Mouse (Mus musculus) kidney, postnatal 0 days (tissue): ENCODE results near the gene Ggt1. TPM values are rescaled to one million over a fixed set of nuclear protein-coding genes. Genes with fewer than 3 reads are reported as not detected.

ENCODE experiments used
- ATAC-seq: fragments of 200-750 bp; cut with Nextera tagmentation; replicated peaks from 2 replicates; pipeline ENCODE4 v1.8.0; 2017; ENCODE audit warnings: low read depth, moderate number of reproducible peaks, moderate TSS enrichment, moderate library complexity; ENCODE audit not compliant: low FRiP score
- DNase-seq: peaks from one replicate; pipeline ENCODE4 v3.0.0-alpha.2; 2016; ENCODE audit warnings: low spot score
- H3K27ac ChIP-seq: fragments of 300-500 bp; sonication (generic); 2 replicates; pipeline ENCODE4 v1.5.1; 2014; ENCODE audit warnings: mild to moderate bottlenecking
- H3K27me3 ChIP-seq: fragments of 300-500 bp; sonication (generic); 2 replicates; pipeline ENCODE4 v1.6.1; 2014; ENCODE audit warnings: low read length, mixed read lengths; ENCODE audit not compliant: insufficient read depth
- H3K36me3 ChIP-seq: fragments of 300-500 bp; sonication (generic); 2 replicates; pipeline ENCODE4 v1.6.1; 2014; ENCODE audit warnings: low read length, mixed read lengths; ENCODE audit not compliant: insufficient read depth
- H3K4me1 ChIP-seq: fragments of 300-500 bp; sonication (generic); replicated peaks from 2 replicates; pipeline ENCODE4 v1.6.1; 2014; ENCODE audit warnings: antibody characterized with exemption, low read length, mixed read lengths; ENCODE audit not compliant: insufficient read depth
- H3K4me2 ChIP-seq: fragments of 300-500 bp; sonication (generic); 2 replicates; pipeline ENCODE4 v1.6.1; 2014; ENCODE audit warnings: mild to moderate bottlenecking, low read length, moderate library complexity, mixed read lengths
- H3K4me3 ChIP-seq: fragments of 300-500 bp; sonication (generic); replicated peaks from 2 replicates; pipeline ENCODE4 v1.5.1; 2014; ENCODE audit warnings: low read depth, low read length
- H3K9ac ChIP-seq: fragments of 300-500 bp; sonication (generic); 2 replicates; pipeline ENCODE4 v1.6.1; 2014; ENCODE audit warnings: low read depth, low read length
- H3K9me3 ChIP-seq: fragments of 300-500 bp; sonication (generic); replicated peaks from 2 replicates; pipeline ENCODE4 v1.6.1; 2016; ENCODE audit warnings: low read length, inconsistent platforms, mixed read lengths
- CTCF ChIP-seq: IDR thresholded peaks from 2 replicates; pipeline ENCODE4 v1.5.1; 2016; ENCODE audit warnings: antibody characterized with exemption, low read depth, mild to moderate bottlenecking, moderate library complexity
- WGBS: fragments of 180-500 bp; shearing (Covaris S2); extraction: QIAGEN DNeasy Blood & Tissue Kit; methylation state at CpG from one replicate; pipeline ENCODE4 v1.1.7; 2014; 5-methylcytosine and 5-hydroxymethylcytosine counted together
- polyA plus RNA-seq: library from polyadenylated mRNA; unstranded; fragments of >200 nt; fragmentation: Nextera tagmentation; extraction: Ambion mirVana; gene quantifications from 2 replicates; pipeline ENCODE4 v1.2.1, GENCODE M21; 2015

The Ggt1 gene
- polyA plus RNA-seq, 1 experiment from 2014 or later = 317 TPM

DNA sequence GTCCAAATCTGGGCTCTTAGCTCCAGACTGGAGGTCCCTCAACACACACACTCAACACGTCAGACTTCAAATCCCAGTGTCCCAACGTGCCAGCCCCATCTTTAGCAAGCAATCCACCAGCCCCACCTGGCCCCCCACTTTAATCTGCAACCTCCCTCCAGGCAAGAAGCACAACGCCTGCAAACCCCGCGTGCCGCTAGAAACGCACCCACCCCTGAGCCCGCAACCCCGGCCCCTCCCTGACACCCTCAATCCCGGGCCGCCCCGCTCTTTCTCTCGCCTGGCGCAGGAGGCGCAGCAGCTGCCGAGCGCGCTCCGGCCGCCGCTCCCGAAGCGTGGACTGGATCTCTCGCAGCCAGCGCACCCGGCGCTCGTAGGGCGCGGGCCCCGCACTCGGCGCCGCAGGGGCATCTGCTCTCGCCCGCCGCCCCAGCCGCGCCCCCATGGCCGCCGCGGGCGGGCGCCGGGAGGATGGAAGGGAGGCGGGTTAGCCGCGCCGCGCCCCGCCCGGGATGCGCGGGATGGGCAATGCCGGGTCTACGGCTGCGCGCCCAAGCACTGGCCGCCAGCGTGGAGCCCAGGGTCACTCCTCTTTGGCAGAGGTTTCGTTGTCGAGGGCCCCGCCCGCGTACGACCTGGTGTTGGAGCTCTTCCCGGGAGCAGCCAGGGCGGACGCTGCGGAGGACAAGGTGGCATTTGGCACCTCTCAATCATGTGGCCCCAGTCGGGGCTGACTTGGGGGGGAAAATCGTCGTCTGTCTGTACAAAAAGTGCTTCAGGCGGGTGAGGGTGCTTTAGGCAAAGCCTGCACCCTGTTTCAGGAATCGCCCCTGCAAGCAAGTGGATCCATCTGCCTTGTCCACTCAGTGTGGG, 1.5 kb upstream of the Ggt1 start, which contains the start of gene Lrrc75b:
Gene Lrrc75b (minus strand): TSS at position 655 of the 873 bp plus-strand sequence.
- Histone ChIP-seq H3K9ac (peak within 1 kb of the TSS; percentile 75), H3K4me3 (peak within 1 kb of the TSS; percentile 58), H3K4me2 (peak within 1 kb of the TSS; percentile 100), H3K27ac (0 out of 2 replicates have a peak within 1 kb of the TSS, but pooled peaks have one; percentile 19), H3K27me3 (0 out of 2 replicates have a peak, but pooled peaks cover 3% of the 10 kb centered on the region), H3K9me3 (no peaks in the 10 kb centered on the region), H3K36me3 (no peaks in the 10 kb centered on the region), H3K4me1 (peaks cover 18% of the 10 kb centered on the region)
- 1% methylated on average over 75 of the region's 75 CpGs for WGBS
- DNase-seq (peak; percentile 22), ATAC-seq (peak; percentile 33; the same call in 1 of the 2 replicates)
- no peak for TF ChIP-seq CTCF

DNA sequence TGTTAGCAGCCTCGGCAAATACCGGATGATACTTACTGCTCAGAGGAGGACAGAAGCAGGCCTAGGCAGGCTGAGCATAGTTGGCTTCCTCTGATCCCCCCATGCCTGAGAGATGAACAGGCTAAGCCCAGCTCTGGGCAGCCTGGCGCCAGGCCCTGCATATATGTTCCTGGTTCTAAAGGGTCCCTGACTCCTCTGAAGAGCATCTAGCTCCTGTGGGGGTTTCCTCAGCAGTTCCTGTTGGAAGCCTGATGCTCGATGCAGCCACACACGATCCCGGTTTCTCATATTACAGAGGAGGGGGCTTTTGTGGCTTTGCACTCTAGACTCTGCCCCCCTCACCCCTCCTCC, 880 bp upstream of the Ggt1 start:
- no peak overlapping the region for H3K27ac ChIP-seq
- TF ChIP-seq CTCF = no peak
- H3K9ac ChIP-seq = peak overlapping the region; percentile 75; the same call in 1 of the 2 replicates
- H3K9me3 ChIP-seq = no peaks in the 10 kb centered on the region
- H3K4me1 ChIP-seq = peaks cover 18% of the 10 kb centered on the region
- WGBS = 24% methylated on average over 6 of the region's 6 CpGs
- peak overlapping the region; percentile 58; the same call in 1 of the 2 replicates for H3K4me3 ChIP-seq
- ATAC-seq (no peak; the same call in 1 of the 2 replicates), DNase-seq (no peak)
- H3K4me2 ChIP-seq = peak overlapping the region; percentile 100
- 0 out of 2 replicates have a peak, but pooled peaks cover 3% of the 10 kb centered on the region for H3K27me3 ChIP-seq
- no peaks in the 10 kb centered on the region for H3K36me3 ChIP-seq

DNA sequence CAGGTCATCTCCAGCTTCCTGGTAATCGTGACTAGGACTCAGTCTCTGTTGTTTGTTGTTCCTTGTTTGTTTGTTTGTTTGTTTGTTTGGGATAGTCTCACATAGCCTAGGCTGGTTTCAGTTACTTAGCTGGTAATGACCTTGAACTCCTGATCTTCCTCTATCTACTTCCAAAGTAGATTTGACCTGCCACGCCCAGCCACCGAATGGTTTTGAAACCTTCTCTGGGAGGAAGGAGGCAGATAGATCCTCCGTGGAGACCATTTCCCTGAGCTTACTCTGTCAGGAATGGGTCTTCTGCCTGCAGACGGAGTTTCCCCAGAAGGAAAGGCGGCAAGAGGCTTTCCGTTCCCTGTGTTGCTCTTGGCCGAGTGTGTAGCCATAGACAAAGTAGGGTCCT, 1.2 kb downstream of the Ggt1 start:
- ATAC-seq (no peak), DNase-seq (no peak)
- H3K4me1 ChIP-seq = peaks cover 21% of the 10 kb centered on the region
- no peak overlapping the region for H3K4me3 ChIP-seq
- H3K9me3 ChIP-seq = no peaks in the 10 kb centered on the region
- no peak for TF ChIP-seq CTCF
- H3K27ac ChIP-seq = no peak overlapping the region
- no peaks in the 10 kb centered on the region for H3K36me3 ChIP-seq
- 82% methylated on average over 8 of the region's 8 CpGs for WGBS
- no peak overlapping the region for H3K4me2 ChIP-seq
- H3K27me3 ChIP-seq = 0 out of 2 replicates have a peak, but pooled peaks cover 3% of the 10 kb centered on the region
- no peak overlapping the region for H3K9ac ChIP-seq

DNA sequence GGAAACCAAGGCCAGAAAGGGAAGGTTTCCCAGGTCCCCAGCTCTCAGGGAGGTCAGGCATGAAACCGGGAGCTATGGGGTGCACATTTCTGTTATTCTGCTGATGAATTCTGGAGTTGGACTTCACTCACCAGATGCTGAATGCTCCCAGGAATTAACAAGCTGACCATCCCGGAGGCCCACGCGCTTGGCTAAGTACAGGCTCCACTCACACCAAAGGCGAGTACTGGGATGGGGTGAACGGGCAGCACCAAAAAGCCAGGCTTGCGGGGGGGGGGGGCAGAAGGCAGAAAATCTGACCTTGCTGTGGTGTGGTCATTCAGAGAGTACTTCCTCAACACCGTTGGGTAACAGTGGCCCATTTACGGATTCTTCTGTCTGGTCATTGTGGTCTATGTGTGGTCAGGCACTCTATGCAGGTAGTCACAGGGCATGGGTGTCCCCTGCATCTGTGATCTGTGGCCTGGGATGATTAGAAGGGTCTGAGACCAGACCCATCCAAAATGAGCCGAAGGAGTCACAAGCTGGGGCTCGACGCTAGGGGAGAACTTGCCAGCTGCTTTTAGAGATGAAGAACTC, 3.4 kb downstream of the Ggt1 start:
- no peak for TF ChIP-seq CTCF
- no peak for ATAC-seq
- Histone ChIP-seq H3K4me3 (no peak overlapping the region; the same call in 1 of the 2 replicates), H3K36me3 (no peaks in the 10 kb centered on the region), H3K27ac (peak overlapping the region; percentile 85), H3K27me3 (no peaks in the 10 kb centered on the region), H3K9me3 (no peaks in the 10 kb centered on the region), H3K4me2 (peak overlapping the region; percentile 32), H3K4me1 (peaks cover 9% of the 10 kb centered on the region), H3K9ac (peak overlapping the region; percentile 28; the same call in 1 of the 2 replicates)
- 74% methylated on average over 12 of the region's 12 CpGs for WGBS
- DNase-seq = no peak

DNA sequence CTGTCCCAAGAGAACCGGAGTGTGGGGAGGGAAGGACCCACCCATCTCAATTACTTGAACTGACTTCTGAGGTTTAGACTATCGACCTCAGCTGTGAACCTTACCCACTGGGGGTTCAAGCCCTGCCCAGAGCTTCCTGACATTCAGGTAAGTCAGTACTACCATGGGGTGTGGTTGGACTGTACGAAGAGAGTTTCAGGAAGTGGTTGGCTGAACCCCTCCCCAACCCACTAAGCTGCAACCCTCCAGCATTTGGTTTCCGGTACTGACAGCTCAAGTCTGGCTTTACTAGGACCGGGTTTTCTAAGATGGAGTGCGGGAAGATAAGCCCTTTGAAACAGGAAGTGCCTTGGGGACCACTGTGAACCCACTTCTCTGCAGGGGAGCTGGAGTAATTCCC, 4.0 kb downstream of the Ggt1 start:
- H3K27ac ChIP-seq = peak overlapping the region; percentile 85
- no peak overlapping the region for H3K9ac ChIP-seq
- 34% methylated on average over 6 of the region's 6 CpGs for WGBS
- peaks cover 3% of the 10 kb centered on the region; the same call in 1 of the 2 replicates for H3K4me1 ChIP-seq
- H3K27me3 ChIP-seq = no peaks in the 10 kb centered on the region
- H3K4me2 ChIP-seq = peak overlapping the region; percentile 32
- no peaks in the 10 kb centered on the region for H3K36me3 ChIP-seq
- H3K4me3 ChIP-seq = no peak overlapping the region; the same call in 1 of the 2 replicates
- ATAC-seq = no peak
- no peak for TF ChIP-seq CTCF
- no peak for DNase-seq
- H3K9me3 ChIP-seq = no peaks in the 10 kb centered on the region

DNA sequence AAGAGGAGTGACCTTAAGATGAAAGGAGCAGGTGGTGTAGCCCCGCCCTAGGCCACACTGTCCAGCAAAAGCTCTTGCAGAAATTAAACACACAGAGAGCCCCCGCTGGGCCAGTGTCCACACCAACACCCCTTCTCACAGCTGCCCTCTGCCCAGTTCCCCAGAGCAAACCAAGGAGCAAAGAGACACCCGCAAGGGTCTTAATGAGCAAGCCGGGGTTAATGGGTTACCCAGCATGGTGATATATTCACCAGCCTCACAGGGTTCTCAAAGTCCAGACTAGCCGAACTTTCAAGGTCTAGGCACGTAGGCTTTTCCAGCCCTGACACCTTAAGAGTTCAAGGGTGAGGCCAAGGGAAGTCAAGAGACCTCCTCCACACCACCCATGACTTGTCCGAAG, 4.5 kb downstream of the Ggt1 start:
- no peak for TF ChIP-seq CTCF
- Histone ChIP-seq H3K9me3 (no peaks in the 10 kb centered on the region), H3K27me3 (no peaks in the 10 kb centered on the region), H3K27ac (peak overlapping the region; percentile 85), H3K4me2 (peak overlapping the region; percentile 32), H3K36me3 (no peaks in the 10 kb centered on the region), H3K4me1 (0 out of 2 replicates have a peak, but pooled peaks cover 3% of the 10 kb centered on the region), H3K4me3 (no peak overlapping the region), H3K9ac (no peak overlapping the region)
- DNase-seq (no peak), ATAC-seq (peak; percentile 88)
- WGBS = 51% methylated on average over 7 of the region's 7 CpGs
